Mouse (Mus musculus): ENCODE measurements around the gene Prcd.

GRCm38 (mm10) chr11:116650811-116651210 lies 2.5 kb upstream of the Prcd start:
- no peak for TF ChIP-seq CTCF (IDR thresholded peaks at IDR 0.05; ENCODE audit: low read depth)
- no peak for TF ChIP-seq EP300 (IDR thresholded peaks at IDR 0.05; ENCODE audit: low read depth)
